Mouse (Mus musculus) heart, embryonic 10.5 days (tissue): ENCODE measurements around the gene Palb2. TPM values are rescaled to one million over a fixed set of nuclear protein-coding genes. Genes with fewer than 3 reads are reported as not detected.
"Not testable (repeated sequence)": the region's sequence is repeated elsewhere in the genome, so short reads cannot be mapped to it uniquely, and the experiment has no call there.

Experiments used
- DNase-seq: peaks from one replicate; pipeline ENCODE4 v3.0.0-alpha.2; 2017; ENCODE audit warnings: low spot score
- H3K27ac ChIP-seq: fragments of 300-500 bp; sonication (generic); 2 replicates; pipeline ENCODE4 v1.5.1; 2016; ENCODE audit warnings: mild to moderate bottlenecking
- H3K27me3 ChIP-seq: fragments of 300-500 bp; sonication (generic); 2 replicates; pipeline ENCODE4 v1.6.1; 2016; ENCODE audit warnings: mild to moderate bottlenecking; ENCODE audit not compliant: poor library complexity, insufficient read depth, severe bottlenecking
- H3K36me3 ChIP-seq: fragments of 300-500 bp; sonication (generic); 2 replicates; pipeline ENCODE4 v1.6.1; 2016; ENCODE audit warnings: mild to moderate bottlenecking, moderate library complexity
- H3K4me1 ChIP-seq: fragments of 300-500 bp; sonication (generic); 2 replicates; pipeline ENCODE4 v1.6.1; 2016; ENCODE audit warnings: mild to moderate bottlenecking
- H3K4me3 ChIP-seq: fragments of 300-500 bp; sonication (generic); 2 replicates; pipeline ENCODE4 v1.5.1; 2016; ENCODE audit warnings: mild to moderate bottlenecking, moderate library complexity
- H3K9me3 ChIP-seq: fragments of 300-500 bp; sonication (generic); 2 replicates; pipeline ENCODE4 v1.6.1; 2016; ENCODE audit warnings: mild to moderate bottlenecking, moderate library complexity
- WGBS: fragments of 180-500 bp; shearing (Covaris S2); methylation state at CpG from one replicate; pipeline ENCODE4 v1.1.7; 2016; 5-methylcytosine and 5-hydroxymethylcytosine counted together
- polyA plus RNA-seq: library from polyadenylated mRNA; unstranded; fragments of >200 nt; fragmentation: Nextera tagmentation; extraction: Ambion mirVana; gene quantifications from 2 replicates; pipeline ENCODE4 v1.2.1, GENCODE M21; 2016

Gene Palb2
- polyA plus RNA-seq, 1 experiment from 2014 or later = 17.9 TPM

DNA sequence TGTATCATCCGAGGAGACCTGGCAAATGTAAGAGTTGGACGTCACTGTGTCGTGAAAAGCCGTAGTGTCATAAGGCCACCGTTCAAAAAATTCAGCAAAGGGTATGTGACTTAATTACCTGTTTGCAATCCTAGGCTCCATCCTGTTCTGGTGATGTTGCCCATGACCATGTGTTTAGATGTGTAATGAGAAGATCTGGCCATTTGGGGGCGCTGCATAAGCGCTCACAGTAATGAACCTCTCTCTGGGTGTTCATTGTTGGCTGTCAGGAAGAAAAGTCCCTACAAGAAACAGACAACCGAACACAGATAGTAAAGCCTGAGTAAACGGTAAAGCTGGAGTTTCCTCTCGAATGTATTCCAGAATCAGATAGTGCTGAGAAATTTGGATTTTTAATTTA is 2.3 kb upstream of the Palb2 start:
- no peak for DNase-seq
- no peak overlapping the region for H3K27ac ChIP-seq

DNA sequence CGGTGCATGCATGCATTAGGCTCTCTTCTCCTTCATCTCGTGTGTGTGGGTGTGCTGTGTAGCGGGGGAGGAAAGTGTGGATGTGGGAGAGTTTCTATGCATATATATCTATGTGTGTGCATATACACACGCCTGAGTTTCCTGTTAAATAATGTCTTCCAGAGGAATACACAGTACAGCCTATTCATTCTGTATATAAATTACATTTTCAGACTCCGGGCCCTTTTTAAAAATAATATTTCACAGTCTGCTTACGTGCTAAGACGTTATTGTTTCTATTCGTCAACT is 497 bp upstream of the Palb2 start:
- H3K27ac ChIP-seq = peak overlapping the region; percentile 88
- no peaks in the 10 kb centered on the region for H3K27me3 ChIP-seq
- peaks cover 38% of the 10 kb centered on the region for H3K36me3 ChIP-seq
- 18% methylated on average over 8 of the region's 8 CpGs for WGBS
- peaks cover 12% of the 10 kb centered on the region for H3K4me1 ChIP-seq
- H3K4me3 ChIP-seq = peak overlapping the region; percentile 85
- no peaks in the 10 kb centered on the region for H3K9me3 ChIP-seq
- DNase-seq = no peak

More for the DNA sequence above, 2.3 kb upstream of the Palb2 start:
- peaks cover 51% of the 10 kb centered on the region for H3K36me3 ChIP-seq
- H3K27me3 ChIP-seq = no peaks in the 10 kb centered on the region
- no peaks in the 10 kb centered on the region for H3K9me3 ChIP-seq
- 74% methylated on average over 10 of the region's 10 CpGs for WGBS
- H3K4me3 ChIP-seq = no peak overlapping the region
- peaks cover 12% of the 10 kb centered on the region for H3K4me1 ChIP-seq

DNA sequence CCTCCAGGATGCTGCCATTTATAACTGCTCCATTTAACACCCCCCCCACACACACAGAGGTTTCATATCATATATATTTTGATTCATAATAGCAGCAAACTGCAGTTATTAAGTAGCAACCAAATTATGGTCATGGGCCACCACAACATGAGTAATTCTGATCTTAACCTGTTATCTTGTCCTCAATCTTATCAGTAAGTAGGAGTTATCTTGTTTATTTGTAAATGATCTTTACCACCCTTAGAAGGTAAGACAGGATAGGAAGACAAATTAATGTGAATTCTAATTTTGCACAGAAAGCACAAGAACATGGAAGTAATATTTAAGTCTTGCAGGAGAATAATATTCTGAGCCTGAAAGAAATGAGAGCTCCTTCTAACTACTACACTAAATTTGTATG is 951 bp downstream of the Palb2 start:
- H3K27me3 ChIP-seq = no peaks in the 10 kb centered on the region
- H3K4me3 ChIP-seq = peak overlapping the region; percentile 85
- H3K9me3 ChIP-seq = no peaks in the 10 kb centered on the region
- H3K36me3 ChIP-seq = peaks cover 42% of the 10 kb centered on the region
- no peak overlapping the region for H3K27ac ChIP-seq
- peaks cover 12% of the 10 kb centered on the region for H3K4me1 ChIP-seq
- DNase-seq = no peak

DNA sequence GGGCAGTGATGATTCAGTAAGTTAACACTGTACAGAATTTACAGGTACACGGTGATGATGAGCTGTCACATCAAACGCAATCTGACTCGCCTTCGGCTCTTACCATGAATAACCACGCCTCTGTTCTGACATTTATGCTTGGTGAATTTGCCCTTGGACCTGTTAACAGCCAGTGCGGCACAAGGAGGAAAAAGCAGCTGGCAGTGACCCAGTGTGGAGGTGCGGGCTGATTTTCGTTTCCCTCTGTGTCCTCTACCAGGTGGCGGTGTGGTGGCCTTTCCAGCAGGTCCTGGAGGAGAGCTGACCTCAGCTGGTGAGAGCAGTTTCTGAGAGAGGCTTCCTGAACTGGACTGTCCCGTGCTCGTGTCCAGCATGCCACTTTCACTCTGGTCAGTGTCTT is 5.8 kb downstream of the Palb2 start:
- Histone ChIP-seq H3K4me1 (peaks cover 5% of the 10 kb centered on the region; the same call in 1 of the 2 replicates), H3K9me3 (no peaks in the 10 kb centered on the region), H3K27ac (no peak overlapping the region), H3K4me3 (no peak overlapping the region), H3K27me3 (no peaks in the 10 kb centered on the region), H3K36me3 (peaks cover 57% of the 10 kb centered on the region)
- WGBS = 90% methylated on average over 11 of the region's 11 CpGs
- DNase-seq = no peak

DNA sequence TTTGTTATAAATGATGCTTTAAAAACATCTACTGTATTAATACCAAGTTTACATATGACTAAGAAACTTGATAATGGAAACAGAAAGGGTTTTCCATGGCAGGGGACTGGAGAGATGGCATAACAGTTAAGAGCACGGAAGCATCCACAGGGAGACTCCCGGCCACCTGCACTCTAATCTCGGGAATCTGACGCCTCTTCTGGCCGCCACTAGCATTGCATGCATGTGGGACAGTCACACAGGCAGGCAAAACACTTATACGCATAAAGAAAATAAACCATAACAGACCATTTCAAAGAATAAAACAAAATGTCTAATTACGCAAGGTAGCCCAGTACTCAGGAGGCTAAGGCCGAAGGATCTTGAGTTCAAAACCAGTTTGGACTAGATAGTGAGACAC is 7.1 kb downstream of the Palb2 start:
- H3K4me3 ChIP-seq = no peak overlapping the region
- H3K36me3 ChIP-seq = peaks cover 69% of the 10 kb centered on the region
- H3K27ac ChIP-seq = no peak overlapping the region
- WGBS = 75% methylated on average over 8 of the region's 8 CpGs
- H3K27me3 ChIP-seq = no peaks in the 10 kb centered on the region
- no peak for DNase-seq
- H3K4me1 ChIP-seq = no peaks in the 10 kb centered on the region
- H3K9me3 ChIP-seq = no peaks in the 10 kb centered on the region

DNA sequence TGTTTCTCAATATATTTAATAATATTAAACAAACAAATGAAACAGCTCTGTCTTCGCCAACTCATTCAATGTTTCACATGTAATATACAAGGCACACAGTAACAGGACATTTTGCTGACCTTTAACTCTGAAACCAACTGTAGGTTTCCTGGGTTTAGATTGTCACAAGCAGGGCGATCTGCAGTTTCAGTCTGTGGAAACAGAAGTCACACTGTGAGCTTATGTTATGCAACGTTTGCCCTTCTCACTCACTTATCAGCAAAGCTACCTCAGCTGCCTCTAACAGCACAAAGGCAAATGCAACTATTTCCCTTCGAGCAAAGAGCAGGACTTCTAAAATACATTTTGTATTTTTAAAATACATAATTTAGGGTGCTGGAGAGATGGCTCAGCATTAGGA is 9.3 kb downstream of the Palb2 start:
- H3K36me3 ChIP-seq = peaks cover 82% of the 10 kb centered on the region
- no peaks in the 10 kb centered on the region for H3K4me1 ChIP-seq
- DNase-seq = no peak
- no peak overlapping the region for H3K27ac ChIP-seq
- WGBS = 80% methylated on average over 4 of the region's 4 CpGs
- no peaks in the 10 kb centered on the region for H3K27me3 ChIP-seq
- H3K4me3 ChIP-seq = no peak overlapping the region
- H3K9me3 ChIP-seq = no peaks in the 10 kb centered on the region

DNA sequence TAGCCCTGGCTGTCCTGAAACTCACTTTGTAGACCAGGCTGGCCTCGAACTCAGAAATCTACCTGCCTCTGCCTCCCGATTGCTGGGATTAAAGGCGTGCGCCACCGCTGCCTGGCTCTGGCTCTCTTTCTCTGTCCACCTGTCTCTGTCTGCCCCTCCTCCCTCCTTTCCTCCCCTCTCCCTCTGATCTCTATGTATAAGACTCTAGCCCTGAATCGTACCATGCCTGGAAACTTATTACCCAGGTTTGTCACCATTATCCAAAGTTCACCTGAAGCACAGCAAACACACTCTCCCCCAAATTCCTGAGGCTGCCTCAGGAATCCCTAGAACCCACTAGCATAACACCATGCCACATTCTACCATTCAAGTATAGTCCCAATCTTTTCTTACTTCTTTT is 24.6 kb downstream of the Palb2 start:
- no peak overlapping the region for H3K27ac ChIP-seq

DNA sequence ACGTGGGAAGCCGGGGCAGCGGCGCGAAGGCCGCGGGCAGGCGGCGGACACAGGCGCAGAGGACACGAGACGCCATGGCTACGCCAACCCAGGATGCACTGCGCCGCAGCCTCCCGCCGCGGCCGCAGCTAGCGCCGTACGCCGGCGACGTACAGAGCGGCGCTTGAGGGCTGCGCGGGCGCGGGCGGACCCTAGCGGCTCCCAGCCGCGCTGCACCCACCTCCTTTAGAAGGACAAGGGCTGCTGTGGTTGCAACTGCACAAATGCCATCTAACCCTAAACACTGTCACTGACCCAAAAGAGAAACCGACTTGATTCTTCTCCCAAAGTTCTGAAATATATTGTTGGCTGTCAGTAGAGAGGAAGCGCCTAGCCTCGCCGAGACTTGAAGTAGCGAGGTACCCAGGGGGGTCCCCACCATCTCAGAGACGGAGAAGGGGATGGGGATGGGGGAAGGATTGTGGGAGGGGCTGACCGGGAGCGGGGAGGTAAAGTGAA is 31.0 kb downstream of the Palb2 start, which contains the start of gene Ndufab1:
Gene Ndufab1 (minus strand): TSS at position 140 of the 498 bp plus-strand sequence.
- H3K27me3 ChIP-seq = no peaks in the 10 kb centered on the region
- peaks cover 29% of the 10 kb centered on the region for H3K36me3 ChIP-seq
- H3K4me3 ChIP-seq = peak within 1 kb of the TSS; percentile 82
- H3K9me3 ChIP-seq = no peaks in the 10 kb centered on the region
- DNase-seq = peak; percentile 92
- H3K4me1 ChIP-seq = peaks cover 11% of the 10 kb centered on the region
- under 1% methylated on average over 43 of the region's 43 CpGs for WGBS
- peak within 1 kb of the TSS; percentile 96 for H3K27ac ChIP-seq

More for the DNA sequence above, 24.6 kb downstream of the Palb2 start:
- no peaks in the 10 kb centered on the region for H3K27me3 ChIP-seq
- H3K4me3 ChIP-seq = no peak overlapping the region
- WGBS = 89% methylated on average over 6 of the region's 6 CpGs
- H3K36me3 ChIP-seq = peaks cover 52% of the 10 kb centered on the region
- no peak for DNase-seq
- H3K4me1 ChIP-seq = no peaks in the 10 kb centered on the region
- H3K9me3 ChIP-seq = no peaks in the 10 kb centered on the region

DNA sequence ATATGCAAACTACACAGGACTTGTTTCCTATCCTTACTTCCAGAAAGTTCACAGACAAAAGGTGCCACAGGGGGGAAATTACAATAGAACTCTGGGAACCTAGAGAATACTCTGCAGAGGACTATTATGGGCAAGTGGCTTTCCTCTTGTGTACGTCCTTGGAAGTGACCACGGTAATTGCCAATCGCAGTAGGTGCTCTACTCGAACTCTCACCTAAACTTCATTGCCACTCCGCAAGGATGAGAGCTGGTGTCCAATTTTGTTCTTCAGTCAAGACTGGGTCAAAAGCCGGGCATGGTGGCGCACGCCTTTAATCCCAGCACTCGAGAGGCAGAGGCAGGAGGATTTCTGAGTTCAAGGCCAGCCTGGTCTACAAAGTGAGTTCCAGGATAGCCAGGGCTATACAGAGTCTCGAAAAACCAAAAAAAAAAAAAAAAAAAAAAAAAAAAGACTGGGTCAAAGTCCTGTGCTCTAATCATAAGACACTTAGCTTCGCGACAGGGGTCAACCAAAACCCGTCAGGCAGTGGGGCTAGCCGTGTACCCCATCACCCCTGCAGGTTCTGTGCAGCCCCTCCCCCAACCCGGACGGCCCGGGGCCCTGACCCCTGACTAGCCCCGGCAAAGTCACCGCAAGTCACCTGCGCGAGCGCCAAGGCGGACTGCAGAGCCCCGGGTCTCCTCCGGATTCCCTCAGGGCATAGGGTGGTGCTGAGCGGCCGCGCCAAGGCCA is 31.6 kb downstream of the Palb2 start:
- peak; percentile 83 for DNase-seq
- not testable (repeated sequence) for H3K9me3 ChIP-seq, H3K27me3 ChIP-seq
- Histone ChIP-seq H3K27ac (peak overlapping the region; percentile 96), H3K4me3 (peak overlapping the region; percentile 82), H3K36me3 (peaks cover 31% of the 10 kb centered on the region), H3K4me1 (peaks cover 11% of the 10 kb centered on the region)
- WGBS = 6% methylated on average over 28 of the region's 28 CpGs

DNA sequence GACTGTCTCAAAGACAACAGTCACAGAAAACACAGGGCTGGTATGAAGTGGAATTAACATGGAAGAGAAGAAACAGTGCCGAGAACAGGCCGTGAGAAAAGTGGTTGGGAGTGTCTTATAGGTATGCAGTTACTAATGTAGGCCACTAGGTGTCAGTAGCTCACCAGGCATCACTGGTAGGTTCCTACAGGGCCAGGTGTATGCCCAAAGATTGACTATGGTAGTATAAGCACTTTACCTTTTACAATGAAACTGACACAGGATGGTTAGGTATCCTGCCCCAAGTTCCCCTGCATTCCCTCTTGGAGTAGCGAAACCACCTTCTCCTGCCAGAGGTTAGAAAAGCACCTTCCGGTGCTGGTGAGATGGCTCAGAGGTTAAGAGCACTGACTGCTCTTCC is 33.6 kb downstream of the Palb2 start:
- 63% methylated on average over 4 of the region's 4 CpGs for WGBS

DNA sequence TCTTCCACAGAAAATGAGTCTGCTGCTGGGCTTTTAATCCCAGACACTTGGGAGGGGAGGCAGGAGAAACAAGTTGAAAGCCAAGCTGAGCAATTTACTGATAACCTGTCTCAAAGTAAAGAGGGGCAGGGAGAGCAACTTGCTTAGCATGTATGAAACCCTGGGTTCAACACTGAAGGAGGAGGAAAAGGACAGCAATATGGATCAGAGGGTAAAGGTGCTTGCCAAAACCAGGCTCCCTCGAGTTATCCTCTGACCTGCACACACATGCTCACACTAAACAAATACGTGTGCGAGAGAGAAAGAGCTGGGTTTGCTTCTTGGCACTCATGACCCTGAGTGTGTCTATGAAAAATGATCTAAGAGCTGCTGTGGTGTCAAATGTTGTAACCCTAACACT is 34.8 kb downstream of the Palb2 start:
- H3K4me1 ChIP-seq = peaks cover 11% of the 10 kb centered on the region
- WGBS = 87% methylated on average over 3 of the region's 3 CpGs
- peaks cover 61% of the 10 kb centered on the region for H3K36me3 ChIP-seq
- H3K9me3 ChIP-seq = no peaks in the 10 kb centered on the region
- no peaks in the 10 kb centered on the region for H3K27me3 ChIP-seq
- DNase-seq = peak; percentile 51
- H3K27ac ChIP-seq = no peak overlapping the region
- no peak overlapping the region for H3K4me3 ChIP-seq

More for the DNA sequence above, 33.6 kb downstream of the Palb2 start:
- no peaks in the 10 kb centered on the region for H3K27me3 ChIP-seq
- peaks cover 50% of the 10 kb centered on the region for H3K36me3 ChIP-seq
- H3K4me1 ChIP-seq = peaks cover 11% of the 10 kb centered on the region
- H3K27ac ChIP-seq = no peak overlapping the region
- H3K4me3 ChIP-seq = no peak overlapping the region
- DNase-seq = peak; percentile 48
- no peaks in the 10 kb centered on the region for H3K9me3 ChIP-seq

DNA sequence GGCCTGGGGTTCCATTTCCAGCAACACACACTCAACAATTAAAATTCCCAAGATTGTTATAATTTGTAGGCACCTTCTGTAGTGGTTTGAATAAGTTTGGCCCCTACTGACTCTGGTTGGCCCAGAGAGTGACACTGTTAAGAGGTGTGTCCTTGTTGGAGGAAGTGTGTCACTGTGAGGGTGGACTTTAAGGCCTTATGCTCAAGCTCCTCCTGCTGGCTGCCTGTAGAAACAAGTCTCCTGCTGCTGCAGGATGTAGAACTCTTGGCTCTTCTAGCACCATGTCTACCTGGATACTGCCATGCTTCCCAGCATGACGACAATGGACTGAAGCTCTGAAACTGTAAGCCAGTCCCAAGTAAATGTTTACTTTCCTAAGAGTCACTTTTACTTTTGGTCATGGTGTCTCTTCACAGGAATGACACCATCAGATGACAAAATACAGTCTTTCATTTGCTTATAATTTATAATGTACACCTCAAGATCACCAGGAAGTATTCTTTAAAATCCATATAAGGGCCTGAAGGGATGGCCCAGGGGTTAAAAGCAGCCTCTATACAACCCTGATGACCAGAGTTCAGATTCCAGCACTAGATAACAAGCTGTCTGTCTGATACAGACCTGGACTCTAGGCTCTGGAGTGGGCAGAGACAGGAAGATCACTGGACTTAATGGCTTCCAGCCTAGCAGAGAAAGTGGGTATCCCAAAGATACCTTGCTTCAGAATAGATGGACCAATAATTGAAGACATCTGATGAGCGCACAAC is 38.0 kb downstream of the Palb2 start:
- Histone ChIP-seq H3K4me3 (no peak overlapping the region), H3K36me3 (peaks cover 92% of the 10 kb centered on the region), H3K4me1 (0 out of 2 replicates have a peak, but pooled peaks cover under 1% of the 10 kb centered on the region), H3K9me3 (no peaks in the 10 kb centered on the region), H3K27ac (no peak overlapping the region), H3K27me3 (no peaks in the 10 kb centered on the region)
- DNase-seq = no peak
- 88% methylated on average over 2 of the region's 2 CpGs for WGBS

DNA sequence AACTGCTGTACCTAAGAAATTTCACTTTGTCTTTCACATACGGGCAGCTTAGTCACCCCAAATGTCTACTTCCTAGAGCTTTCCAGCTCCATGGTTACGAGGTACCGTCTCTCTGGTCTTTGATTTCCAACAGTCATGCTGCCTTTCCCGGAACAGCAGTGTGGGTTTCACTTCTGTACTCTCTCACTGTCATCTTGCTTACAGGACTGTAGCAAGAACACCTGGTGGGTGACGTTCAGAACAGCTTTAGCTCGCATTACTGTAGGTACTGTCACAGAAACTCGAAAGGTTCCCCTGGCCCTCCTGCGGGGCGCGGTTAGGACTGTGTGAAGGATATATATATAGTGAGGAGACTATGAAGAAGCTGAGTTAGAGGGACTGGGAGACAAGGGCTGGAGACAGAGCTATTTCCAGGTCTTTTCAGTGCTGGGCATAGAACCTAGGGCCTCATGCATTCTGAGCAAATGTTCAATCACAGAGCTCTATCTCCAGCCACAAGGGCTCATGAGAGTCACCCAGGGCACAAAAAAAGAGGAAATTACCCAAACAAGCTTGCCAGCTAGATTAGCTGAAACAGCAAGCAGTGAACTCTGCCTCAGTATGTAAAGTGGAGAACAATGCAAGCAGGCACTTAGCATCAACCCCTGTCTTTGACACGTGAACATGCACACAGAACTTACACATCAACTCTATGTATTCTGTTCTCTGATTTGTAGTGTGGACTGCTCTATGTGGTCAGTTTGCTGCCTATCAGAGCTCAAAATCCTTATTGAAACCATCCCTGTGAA is 45.4 kb downstream of the Palb2 start:
- Histone ChIP-seq H3K4me1 (peaks cover 6% of the 10 kb centered on the region; the same call in 1 of the 2 replicates), H3K27ac (no peak overlapping the region), H3K27me3 (no peaks in the 10 kb centered on the region), H3K36me3 (peaks cover 85% of the 10 kb centered on the region), H3K9me3 (no peaks in the 10 kb centered on the region), H3K4me3 (no peak overlapping the region)
- DNase-seq = no peak
- 93% methylated on average over 11 of the region's 11 CpGs for WGBS
